20 mouse cellular contexts compared by ENCODE assay signal in the genomic region with DNA sequence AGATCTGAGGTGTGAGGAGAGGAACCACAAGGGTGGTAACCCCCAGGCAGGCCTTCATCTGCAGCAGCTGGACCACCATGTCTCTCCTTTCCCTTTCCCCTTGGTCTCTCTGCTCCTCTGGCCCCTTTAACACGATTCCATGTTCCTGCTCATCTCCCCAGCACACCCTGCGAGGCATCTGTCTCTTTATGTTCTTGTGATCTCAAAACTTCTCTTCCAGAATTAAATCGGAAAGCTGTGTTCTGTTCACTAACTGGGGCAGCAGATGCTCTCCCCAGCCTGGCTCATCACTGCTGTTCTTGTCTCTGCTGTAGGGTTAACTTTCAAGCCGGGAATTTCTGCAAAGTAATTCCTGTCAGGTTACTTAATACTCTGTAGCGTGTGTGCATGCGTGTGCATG.
DNase-seq lines count a peak whose midpoint lies in the region; ATAC-seq lines count a peak whose summit lies in the region.
"Had no signal": no experiment of that assay in that cellular context is flagged by ENCODE, and none has a peak within 500 bp of the region (broad histone marks: within the 10 kb centered on the region; RNA-seq: fewer than 3 reads in every experiment).

No protein-coding gene starts in this region.

- H3K4me3 ChIP-seq in midbrain, embryonic 11.5 days (ENCODE audit: low read depth, low read length): no peak overlapping the region
- H3K4me3 ChIP-seq: embryonic facial prominence, embryonic 12.5 days; erythroblast, embryonic 14.5 days; heart, embryonic 13.5 days; hindbrain, embryonic 15.5 days; intestine, embryonic 15.5 days; limb, embryonic 13.5 days; liver, embryonic 13.5 days had no signal

- no peaks in the 10 kb centered on the region for H3K4me1 ChIP-seq in midbrain, embryonic 11.5 days (ENCODE audit: control insufficient read depth, insufficient read depth, low read length)
- H3K4me1 ChIP-seq: heart, embryonic 13.5 days; hindbrain, embryonic 15.5 days; intestine, embryonic 15.5 days; liver, embryonic 13.5 days had no signal

- peak; percentile 55 to 67 for DNase-seq in frontal cortex, adult 2 months (ENCODE audit: extremely low spot score in 1 of 2, low spot score in 1 of 2)
- no peak for DNase-seq in frontal cortex, postnatal 10 days (ENCODE audit: low spot score in 2 of 2)
- DNase-seq in brain, adult 2 months (ENCODE audit: low read depth, low spot score): peak; percentile 87
- peak; percentile 64 to 71 for DNase-seq in layer of hippocampus, adult 8-10 months (ENCODE audit: low spot score in 2 of 2)
- peak; percentile 51 to 82 for DNase-seq in left cerebral cortex, postnatal 14 days (ENCODE audit: low spot score in 2 of 2)
- no peak for DNase-seq in spleen, adult 18-20 months
- no peak for DNase-seq in midbrain, embryonic 11.5 days (ENCODE audit: low spot score, missing footprints)
- DNase-seq: gastrocnemius, postnatal 14 days; heart, adult 18-20 months; liver, embryonic 13.5 days; lung, embryonic 14.5 days; lung, postnatal 36 days; retina, postnatal 1 day had no signal

- H3K27ac ChIP-seq in midbrain, embryonic 11.5 days (ENCODE audit: low read depth, low read length): no peak overlapping the region
- H3K27ac ChIP-seq: embryonic facial prominence, embryonic 12.5 days; heart, embryonic 13.5 days; hindbrain, embryonic 15.5 days; intestine, embryonic 15.5 days; limb, embryonic 13.5 days; liver, embryonic 13.5 days had no signal

- H3K27me3 ChIP-seq in midbrain, embryonic 11.5 days (ENCODE audit: control insufficient read depth, insufficient read depth, low read length): no peaks in the 10 kb centered on the region
- H3K27me3 ChIP-seq: embryonic facial prominence, embryonic 12.5 days; hindbrain, embryonic 15.5 days; intestine, embryonic 15.5 days; limb, embryonic 13.5 days; liver, embryonic 13.5 days had no signal

- WGBS in midbrain, embryonic 11.5 days: 89% methylated on average over 6 of the region's 6 CpGs

- no peaks in the 10 kb centered on the region for H3K36me3 ChIP-seq in midbrain, embryonic 11.5 days (ENCODE audit: control insufficient read depth, insufficient read depth, low read length)
- H3K36me3 ChIP-seq: embryonic facial prominence, embryonic 12.5 days; heart, embryonic 13.5 days; hindbrain, embryonic 15.5 days; intestine, embryonic 15.5 days; limb, embryonic 13.5 days; liver, embryonic 13.5 days had no signal

- H3K9me3 ChIP-seq in midbrain, embryonic 11.5 days (ENCODE audit: control insufficient read depth, low read length): no peaks in the 10 kb centered on the region
- H3K9me3 ChIP-seq: embryonic facial prominence, embryonic 12.5 days; heart, embryonic 13.5 days; hindbrain, embryonic 15.5 days; intestine, embryonic 15.5 days; limb, embryonic 13.5 days; liver, embryonic 13.5 days had no signal

- no peak overlapping the region for H3K4me2 ChIP-seq in midbrain, embryonic 11.5 days
- H3K4me2 ChIP-seq: embryonic facial prominence, embryonic 12.5 days; heart, embryonic 13.5 days; hindbrain, embryonic 15.5 days; intestine, embryonic 15.5 days; limb, embryonic 13.5 days; liver, embryonic 13.5 days; lung, embryonic 14.5 days had no signal

- intact Hi-C loops in left cerebral cortex, postnatal 14 days (cut with DNase I): loop anchor here (5.0 kb wide), 3 partner anchors 39 to 204 kb away; no protein-coding TSS in a partner anchor

- H3K9ac ChIP-seq in midbrain, embryonic 11.5 days (ENCODE audit: low read length): no peak overlapping the region
- H3K9ac ChIP-seq: embryonic facial prominence, embryonic 12.5 days; heart, embryonic 13.5 days; hindbrain, embryonic 15.5 days; intestine, embryonic 15.5 days; limb, embryonic 13.5 days; liver, embryonic 13.5 days; lung, embryonic 14.5 days had no signal

- ATAC-seq in midbrain, embryonic 11.5 days (ENCODE audit: low FRiP score): no peak
- ATAC-seq: forebrain, embryonic 16.5 days; intestine, embryonic 15.5 days had no signal

Comparison
In these comparisons a context has a peak if more than half of its experiments do, and no peak if none do; other contexts are left out.
1. DNase-seq: peak in frontal cortex, adult 2 months (2 of 2), brain, adult 2 months (single experiment), layer of hippocampus, adult 8-10 months (2 of 2) and left cerebral cortex, postnatal 14 days (2 of 2); none in frontal cortex, postnatal 10 days (0 of 2), spleen, adult 18-20 months (0 of 2) and midbrain, embryonic 11.5 days (single experiment).